Mouse (Mus musculus) midbrain, embryonic 11.5 days (tissue): ENCODE results near the gene Tmem117. TPM values are rescaled to one million over a fixed set of nuclear protein-coding genes. Genes with fewer than 3 reads are reported as not detected.
A peak's percentile ranks its signal among the peaks of the same experiment; 100 is the strongest.

Source experiments
- ATAC-seq: fragments of 200-750 bp; cut with Nextera tagmentation; 2 replicates; pipeline ENCODE4 v1.8.0; 2017; ENCODE audit warnings: moderate TSS enrichment, moderate library complexity; ENCODE audit not compliant: low FRiP score
- DNase-seq: peaks from one replicate; pipeline ENCODE4 v3.0.0; 2015; ENCODE audit warnings: low spot score; ENCODE audit errors: missing footprints
- H3K27ac ChIP-seq: fragments of 300-500 bp; sonication (generic); 2 replicates; pipeline ENCODE4 v1.5.1; 2014; ENCODE audit warnings: low read depth, low read length
- H3K27me3 ChIP-seq: fragments of 300-500 bp; sonication (generic); 2 replicates; pipeline ENCODE4 v1.6.1; 2014; ENCODE audit warnings: mild to moderate bottlenecking, low read length, moderate library complexity, mixed read lengths; ENCODE audit not compliant: control insufficient read depth, insufficient read depth
- H3K36me3 ChIP-seq: fragments of 300-500 bp; sonication (generic); 2 replicates; pipeline ENCODE4 v1.6.1; 2014; ENCODE audit warnings: mild to moderate bottlenecking, low read length, moderate library complexity, mixed read lengths; ENCODE audit not compliant: control insufficient read depth, insufficient read depth
- H3K4me1 ChIP-seq: fragments of 300-500 bp; sonication (generic); 2 replicates; pipeline ENCODE4 v1.6.1; 2014; ENCODE audit warnings: low read length; ENCODE audit not compliant: control insufficient read depth, insufficient read depth
- H3K4me2 ChIP-seq: fragments of 300-500 bp; sonication (generic); 2 replicates; pipeline ENCODE4 v1.6.1; 2014; ENCODE audit warnings: mild to moderate bottlenecking, moderate library complexity
- H3K4me3 ChIP-seq: fragments of 300-500 bp; sonication (generic); 2 replicates; pipeline ENCODE4 v1.5.1; 2014; ENCODE audit warnings: low read depth, low read length
- H3K9ac ChIP-seq: fragments of 300-500 bp; sonication (generic); 2 replicates; pipeline ENCODE4 v1.6.1; 2014; ENCODE audit warnings: low read length
- H3K9me3 ChIP-seq: fragments of 300-500 bp; sonication (generic); 2 replicates; pipeline ENCODE4 v1.6.1; 2016; ENCODE audit warnings: low read length; ENCODE audit not compliant: control insufficient read depth
- WGBS: fragments of 180-500 bp; shearing (Covaris S2); extraction: QIAGEN DNeasy Blood & Tissue Kit; methylation state at CpG from one replicate; pipeline ENCODE4 v1.1.7; 2014; 5-methylcytosine and 5-hydroxymethylcytosine counted together
- polyA plus RNA-seq: library from polyadenylated mRNA; unstranded; fragments of >200 nt; fragmentation: Nextera tagmentation; extraction: Ambion mirVana; gene quantifications from 2 replicates; pipeline ENCODE4 v1.2.1, GENCODE M21; 2014

Gene Tmem117
- polyA plus RNA-seq, 1 experiment from 2014 or later: 1.7 TPM

GRCm38 (mm10) chr15:94634524-94634923, 5.5 kb downstream of the Tmem117 start:
- 82% methylated on average over 11 of the region's 11 CpGs for WGBS
- H3K4me2 ChIP-seq: no peak overlapping the region
- no peak overlapping the region for H3K4me3 ChIP-seq
- H3K9me3 ChIP-seq: no peaks in the 10 kb centered on the region
- no peaks in the 10 kb centered on the region for H3K27me3 ChIP-seq
- H3K36me3 ChIP-seq: no peaks in the 10 kb centered on the region
- no peak overlapping the region for H3K9ac ChIP-seq
- no peak overlapping the region for H3K27ac ChIP-seq
- H3K4me1 ChIP-seq: no peaks in the 10 kb centered on the region
- peak; percentile 67 for DNase-seq
- no peak for ATAC-seq

- Histone ChIP-seq H3K27me3 (no peaks in the 10 kb centered on the region), H3K4me2 (no peak overlapping the region), H3K27ac (no peak overlapping the region), H3K36me3 (no peaks in the 10 kb centered on the region), H3K9me3 (no peaks in the 10 kb centered on the region), H3K4me3 (no peak overlapping the region), H3K4me1 (no peaks in the 10 kb centered on the region), H3K9ac (no peak overlapping the region)
- ATAC-seq (no peak), DNase-seq (peak; percentile 8)
- 82% methylated on average over 2 of the region's 2 CpGs for WGBS
Measured at GRCm38 (mm10) chr15:94638207-94638606, 9.2 kb downstream of the Tmem117 start.

GRCm38 (mm10) chr15:94639126-94639525, 10.1 kb downstream of the Tmem117 start:
- Histone ChIP-seq H3K36me3 (no peaks in the 10 kb centered on the region), H3K9me3 (no peaks in the 10 kb centered on the region), H3K9ac (no peak overlapping the region), H3K4me3 (no peak overlapping the region), H3K4me1 (no peaks in the 10 kb centered on the region), H3K4me2 (no peak overlapping the region), H3K27me3 (no peaks in the 10 kb centered on the region), H3K27ac (no peak overlapping the region)
- WGBS: 90% methylated on average over 2 of the region's 2 CpGs
- DNase-seq: no peak
- ATAC-seq: no peak

GRCm38 (mm10) chr15:94646012-94646411, 17.0 kb downstream of the Tmem117 start:
- ATAC-seq (peak; percentile 78), DNase-seq (peak; percentile 88)
- Histone ChIP-seq H3K27me3 (no peaks in the 10 kb centered on the region), H3K27ac (peak overlapping the region; percentile 57), H3K9ac (no peak overlapping the region), H3K4me2 (no peak overlapping the region), H3K36me3 (no peaks in the 10 kb centered on the region), H3K4me3 (no peak overlapping the region), H3K9me3 (no peaks in the 10 kb centered on the region), H3K4me1 (peaks cover 10% of the 10 kb centered on the region)
- WGBS: 49% methylated on average over 6 of the region's 6 CpGs

GRCm38 (mm10) chr15:94648430-94648829, 19.4 kb downstream of the Tmem117 start:
- ATAC-seq (no peak), DNase-seq (peak; percentile 59)
- H3K9me3 ChIP-seq: no peaks in the 10 kb centered on the region
- H3K27me3 ChIP-seq: no peaks in the 10 kb centered on the region
- H3K27ac ChIP-seq: no peak overlapping the region
- 81% methylated on average over 8 of the region's 8 CpGs for WGBS
- H3K4me2 ChIP-seq: no peak overlapping the region
- no peak overlapping the region for H3K4me3 ChIP-seq
- no peaks in the 10 kb centered on the region for H3K36me3 ChIP-seq
- H3K4me1 ChIP-seq: peaks cover 10% of the 10 kb centered on the region
- H3K9ac ChIP-seq: no peak overlapping the region

GRCm38 (mm10) chr15:94649071-94649765, 20.2 kb downstream of the Tmem117 start:
- ATAC-seq (no peak), DNase-seq (peak; percentile 88)
- Histone ChIP-seq H3K9me3 (no peaks in the 10 kb centered on the region), H3K36me3 (no peaks in the 10 kb centered on the region), H3K27me3 (no peaks in the 10 kb centered on the region), H3K27ac (no peak overlapping the region), H3K4me1 (peaks cover 10% of the 10 kb centered on the region), H3K4me3 (no peak overlapping the region), H3K4me2 (no peak overlapping the region), H3K9ac (0 out of 2 replicates have a peak overlapping the region, but pooled peaks have one; percentile 20)
- 56% methylated on average over 17 of the region's 17 CpGs for WGBS

- Histone ChIP-seq H3K4me2 (no peak overlapping the region), H3K27me3 (no peaks in the 10 kb centered on the region), H3K9me3 (no peaks in the 10 kb centered on the region), H3K4me3 (no peak overlapping the region), H3K36me3 (no peaks in the 10 kb centered on the region), H3K9ac (no peak overlapping the region), H3K27ac (no peak overlapping the region), H3K4me1 (peaks cover 10% of the 10 kb centered on the region)
- 60% methylated on average over 13 of the region's 13 CpGs for WGBS
- DNase-seq: no peak
- no peak for ATAC-seq
Measured at GRCm38 (mm10) chr15:94649766-94650120, 20.7 kb downstream of the Tmem117 start.

GRCm38 (mm10) chr15:94651350-94651749, 22.3 kb downstream of the Tmem117 start:
- WGBS: 62% methylated on average over 9 of the region's 9 CpGs
- no peak overlapping the region for H3K9ac ChIP-seq
- no peaks in the 10 kb centered on the region for H3K9me3 ChIP-seq
- no peak overlapping the region for H3K4me3 ChIP-seq
- DNase-seq (no peak), ATAC-seq (no peak)
- no peak overlapping the region for H3K27ac ChIP-seq
- H3K4me1 ChIP-seq: peaks cover 10% of the 10 kb centered on the region
- H3K4me2 ChIP-seq: no peak overlapping the region
- no peaks in the 10 kb centered on the region for H3K27me3 ChIP-seq
- no peaks in the 10 kb centered on the region for H3K36me3 ChIP-seq

GRCm38 (mm10) chr15:94651969-94652842, 23.2 kb downstream of the Tmem117 start:
- Histone ChIP-seq H3K4me3 (no peak overlapping the region), H3K27ac (no peak overlapping the region), H3K4me2 (no peak overlapping the region), H3K9me3 (no peaks in the 10 kb centered on the region), H3K9ac (no peak overlapping the region), H3K4me1 (peaks cover 10% of the 10 kb centered on the region), H3K36me3 (no peaks in the 10 kb centered on the region), H3K27me3 (no peaks in the 10 kb centered on the region)
- DNase-seq (peak; percentile 81), ATAC-seq (no peak)
- 81% methylated on average over 13 of the region's 13 CpGs for WGBS
